Mouse (Mus musculus) monocyte, adult 59 days (primary cell): ENCODE data around the gene Serinc4. TPM values are rescaled to one million over a fixed set of nuclear protein-coding genes. Genes with fewer than 3 reads are reported as not detected.

Source experiments
- total RNA-seq, 2 experiments: library from RNA; stranded (reverse); gene quantifications; one replicate each; pipeline ENCODE4 v1.2.4; 2023

Serinc4 gene
- total RNA-seq: not detected

GRCm38 (mm10) chr2:121456692-121457642 lies at the start of gene Serinc4:
Serinc4 (minus strand) TSS chr2:121456781.

GRCm38 (mm10) chr2:121473301-121474179 lies 17.0 kb upstream of the Serinc4 start, which contains the start of gene Mfap1b:
Mfap1b (minus strand) TSS chr2:121474067.

GRCm38 (mm10) chr2:121452990-121453389 lies 3.6 kb downstream of the Serinc4 start, which contains the start of gene Hypk:
Hypk (plus strand) TSS chr2:121453290.

GRCm38 (mm10) chr2:121448739-121449535 lies 7.6 kb downstream of the Serinc4 start, which contains the start of gene Serf2:
Serf2 (plus strand) TSS chr2:121449195.

GRCm38 (mm10) chr2:121444178-121444577 lies 12.4 kb downstream of the Serinc4 start, which contains the start of gene Ell3:
Ell3 (minus strand) TSS chr2:121444278.

GRCm38 (mm10) chr2:121413387-121414042 lies 43.1 kb downstream of the Serinc4 start, which contains the start of the genes Pdia3 and Catsper2:
Pdia3 (plus strand) TSS chr2:121413775.
Catsper2 (minus strand) TSS chr2:121413792.

Other genes starting within 250 kb of the Serinc4 start
- gene Trp53bp1, start 185.4 kb downstream of the Serinc4 start, total RNA-seq: 10 to 100 TPM; 28.9 to 29.0 TPM
- 1 to 10 TPM in 1 of 2 experiments, under 1 TPM in 1; 0.18 to 1.5 TPM for gene Map1a, start 167.2 kb downstream of the Serinc4 start, total RNA-seq
- 10 to 100 TPM; 13.9 to 14.4 TPM for gene Ppip5k1, start 101.4 kb downstream of the Serinc4 start, total RNA-seq
- gene Ckmt1, start 99.1 kb downstream of the Serinc4 start, total RNA-seq: not detected
- gene Strc, start 69.6 kb downstream of the Serinc4 start, total RNA-seq: not detected
- 100 to 1,000 TPM; 262 to 273 TPM for gene Pdia3, start 43.0 kb downstream of the Serinc4 start, total RNA-seq
- gene Catsper2, start 43.0 kb downstream of the Serinc4 start, total RNA-seq: 1 to 10 TPM; 1.8 to 2.4 TPM
- under 1 TPM in 1 of 2 experiments, not detected in 1; 0.94 TPM for gene Ell3, start 12.5 kb downstream of the Serinc4 start, total RNA-seq
- gene Serf2, start 7.6 kb downstream of the Serinc4 start, total RNA-seq: 100 to 1,000 TPM; 409 to 493 TPM
- gene Hypk, start 3.5 kb downstream of the Serinc4 start, total RNA-seq: 10 to 100 TPM; 27.3 to 57.8 TPM
- 10 to 100 TPM; 31.8 to 35.6 TPM for gene Mfap1b, start 17.3 kb upstream of the Serinc4 start, total RNA-seq
- 10 to 100 TPM; 28.5 to 35.8 TPM for gene Mfap1a, start 49.9 kb upstream of the Serinc4 start, total RNA-seq
- 1 to 10 TPM; 5.1 to 5.9 TPM for gene Wdr76, start 49.9 kb upstream of the Serinc4 start, total RNA-seq